Mouse (Mus musculus): ENCODE results near the gene Cpeb3.

Gene Cpeb3

GRCm38 (mm10) chr19:37174716-37175435 is 33.5 kb downstream of the Cpeb3 start:
- no peak for TF ChIP-seq CTCF (conservative IDR thresholded peaks at IDR 0.05; ENCODE audit: low read length)
- TF ChIP-seq NANOG (IDR thresholded peaks at IDR 0.05; ENCODE audit: borderline replicate concordance, low read length) = no peak
- no peak for TF ChIP-seq POU5F1 (IDR thresholded peaks at IDR 0.05; ENCODE audit: borderline replicate concordance, low read length)
- Histone ChIP-seq H3K9me3 (ENCODE audit: low read length) (no peaks in the 10 kb centered on the region), H3K4me1 (replicated peaks; ENCODE audit: low read depth, low read length) (peaks cover 44% of the 10 kb centered on the region), H3K27me3 (ENCODE audit: insufficient read depth, low read length) (peaks cover 49% of the 10 kb centered on the region), H3K36me3 (ENCODE audit: insufficient read depth, low read length) (no peaks in the 10 kb centered on the region), H3K4me3 (replicated peaks; ENCODE audit: low read length) (peak overlapping the region; percentile 84)

DNA sequence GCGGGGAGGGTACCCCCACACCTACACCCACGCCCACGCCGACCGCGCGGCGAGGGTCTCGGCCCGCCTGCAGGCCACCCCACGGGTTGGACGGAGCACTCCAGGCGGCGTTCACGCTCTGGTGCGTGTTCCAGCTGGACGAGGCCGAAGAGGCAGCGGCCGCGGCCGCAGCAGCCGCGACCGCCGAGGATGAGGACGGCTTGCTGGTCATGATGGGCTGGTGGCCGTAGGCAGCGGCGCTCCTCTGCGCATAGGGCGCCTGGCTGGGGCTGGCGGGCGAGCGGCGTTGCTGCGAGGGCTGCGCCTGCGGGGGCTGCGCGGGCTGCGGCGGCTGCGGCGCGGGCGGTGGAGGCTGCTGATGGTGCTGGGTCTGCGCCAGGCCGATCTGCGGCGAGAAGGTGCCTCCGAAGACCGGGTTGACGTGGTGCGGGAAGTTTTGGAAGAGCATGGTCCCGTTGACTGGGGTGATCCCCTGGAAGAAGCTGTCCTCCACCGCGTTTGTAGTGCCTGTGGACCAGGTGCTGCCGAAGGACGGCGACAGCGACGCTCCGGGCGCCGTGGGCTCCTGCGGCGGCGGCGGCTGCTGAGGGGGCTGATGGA is 34.2 kb downstream of the Cpeb3 start:
- Histone ChIP-seq H3K4me3 (replicated peaks; ENCODE audit: low read length) (peak overlapping the region; percentile 84), H3K36me3 (ENCODE audit: insufficient read depth, low read length) (no peaks in the 10 kb centered on the region), H3K9me3 (ENCODE audit: low read length) (no peaks in the 10 kb centered on the region), H3K27me3 (ENCODE audit: insufficient read depth, low read length) (peaks cover 49% of the 10 kb centered on the region), H3K4me1 (replicated peaks; ENCODE audit: low read depth, low read length) (peaks cover 44% of the 10 kb centered on the region)
- TF ChIP-seq NANOG (IDR thresholded peaks at IDR 0.05; ENCODE audit: borderline replicate concordance, low read length) (no peak), CTCF (conservative IDR thresholded peaks at IDR 0.05; ENCODE audit: low read length) (no peak), POU5F1 (IDR thresholded peaks at IDR 0.05; ENCODE audit: borderline replicate concordance, low read length) (no peak)

DNA sequence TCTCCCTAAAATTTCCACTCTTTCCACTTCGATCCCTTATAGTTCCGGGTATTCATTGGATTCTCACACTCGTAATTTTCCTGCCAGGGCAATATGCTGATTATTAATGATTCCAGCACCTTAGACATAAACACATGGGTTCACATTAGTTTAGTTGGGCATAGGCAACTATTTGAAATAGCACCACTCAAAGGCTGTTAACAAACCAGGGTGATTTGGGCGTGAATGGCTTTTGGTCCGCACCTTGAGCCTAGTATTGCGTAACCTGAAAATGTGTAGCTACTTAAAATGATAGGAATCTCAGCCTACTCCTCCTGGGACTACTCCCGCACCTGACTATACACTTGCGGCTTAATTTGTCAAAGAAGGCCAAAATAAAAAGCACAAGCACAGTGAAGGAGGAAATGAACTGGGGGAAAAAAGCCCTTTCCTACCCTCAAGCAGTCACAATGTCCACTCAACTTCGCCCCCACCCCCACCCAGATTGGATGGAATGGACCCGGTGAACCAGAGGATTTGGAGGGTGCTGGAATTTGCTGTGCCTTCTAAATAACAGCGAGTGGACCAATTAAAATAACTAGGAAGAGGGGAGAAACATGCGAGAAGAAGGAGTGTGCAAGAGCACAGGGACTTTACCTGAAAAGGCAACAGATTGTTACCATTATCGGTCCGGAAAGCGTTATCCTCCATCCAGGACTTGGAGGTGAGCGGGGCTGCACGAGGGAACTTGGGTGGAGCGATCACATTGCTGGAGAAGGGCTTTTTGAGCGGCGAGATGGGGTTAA is 34.9 kb downstream of the Cpeb3 start:
- Histone ChIP-seq H3K9me3 (ENCODE audit: low read length) (no peaks in the 10 kb centered on the region), H3K4me1 (replicated peaks; ENCODE audit: low read depth, low read length) (peaks cover 37% of the 10 kb centered on the region), H3K27me3 (ENCODE audit: insufficient read depth, low read length) (peaks cover 49% of the 10 kb centered on the region), H3K4me3 (replicated peaks; ENCODE audit: low read length) (peak overlapping the region; percentile 84), H3K36me3 (ENCODE audit: insufficient read depth, low read length) (no peaks in the 10 kb centered on the region)
- TF ChIP-seq CTCF (conservative IDR thresholded peaks at IDR 0.05; ENCODE audit: low read length) (no peak), POU5F1 (IDR thresholded peaks at IDR 0.05; ENCODE audit: borderline replicate concordance, low read length) (no peak), NANOG (IDR thresholded peaks at IDR 0.05; ENCODE audit: borderline replicate concordance, low read length) (no peak)

GRCm38 (mm10) chr19:37172566-37173130 is 35.8 kb downstream of the Cpeb3 start:
- no peak for TF ChIP-seq CTCF (conservative IDR thresholded peaks at IDR 0.05; ENCODE audit: low read length)
- TF ChIP-seq POU5F1 (IDR thresholded peaks at IDR 0.05; ENCODE audit: borderline replicate concordance, low read length) = no peak
- no peak for TF ChIP-seq NANOG (IDR thresholded peaks at IDR 0.05; ENCODE audit: borderline replicate concordance, low read length)

DNA sequence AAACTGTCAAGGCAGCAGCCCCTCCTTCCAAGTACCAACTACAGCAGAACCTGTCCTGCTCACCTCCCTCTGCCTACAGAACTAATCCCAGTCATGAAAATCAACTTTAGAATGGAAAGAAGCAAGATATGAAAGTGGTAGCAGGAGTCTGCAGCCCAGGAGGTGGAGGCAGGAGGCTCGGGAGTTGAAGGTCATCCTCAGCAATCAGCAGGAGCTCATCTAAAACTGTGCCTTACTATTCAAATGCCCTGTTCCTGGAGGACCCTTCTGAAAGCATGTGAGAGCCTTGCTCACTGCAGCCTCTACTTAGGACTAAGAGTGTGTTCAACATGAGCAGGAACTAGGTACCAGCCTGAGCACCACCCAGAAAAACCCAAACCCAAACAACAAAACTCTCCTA is 36.3 kb downstream of the Cpeb3 start:
- Histone ChIP-seq H3K27me3 (ENCODE audit: insufficient read depth, low read length) (peaks cover 48% of the 10 kb centered on the region), H3K9me3 (ENCODE audit: low read length) (no peaks in the 10 kb centered on the region), H3K4me3 (replicated peaks; ENCODE audit: low read length) (no peak overlapping the region), H3K4me1 (replicated peaks; ENCODE audit: low read depth, low read length) (peaks cover 27% of the 10 kb centered on the region), H3K36me3 (ENCODE audit: insufficient read depth, low read length) (no peaks in the 10 kb centered on the region)
- no peak for TF ChIP-seq POU5F1 (IDR thresholded peaks at IDR 0.05; ENCODE audit: borderline replicate concordance, low read length)
- TF ChIP-seq CTCF (conservative IDR thresholded peaks at IDR 0.05; ENCODE audit: low read length) = no peak
- no peak for TF ChIP-seq NANOG (IDR thresholded peaks at IDR 0.05; ENCODE audit: borderline replicate concordance, low read length)

More at GRCm38 (mm10) chr19:37172566-37173130, 35.8 kb downstream of the Cpeb3 start:
- Histone ChIP-seq H3K4me3 (replicated peaks; ENCODE audit: low read length) (no peak overlapping the region), H3K9me3 (ENCODE audit: low read length) (no peaks in the 10 kb centered on the region), H3K36me3 (ENCODE audit: insufficient read depth, low read length) (no peaks in the 10 kb centered on the region), H3K4me1 (replicated peaks; ENCODE audit: low read depth, low read length) (peaks cover 29% of the 10 kb centered on the region), H3K27me3 (ENCODE audit: insufficient read depth, low read length) (peaks cover 49% of the 10 kb centered on the region)

- TF ChIP-seq NANOG (IDR thresholded peaks at IDR 0.05; ENCODE audit: borderline replicate concordance, low read length) (no peak), POU5F1 (IDR thresholded peaks at IDR 0.05; ENCODE audit: borderline replicate concordance, low read length) (no peak), CTCF (conservative IDR thresholded peaks at IDR 0.05; ENCODE audit: low read length) (no peak)
- no peaks in the 10 kb centered on the region for H3K9me3 ChIP-seq (ENCODE audit: low read length)
- no peak overlapping the region for H3K4me3 ChIP-seq (replicated peaks; ENCODE audit: low read length)
- H3K36me3 ChIP-seq (ENCODE audit: insufficient read depth, low read length) = no peaks in the 10 kb centered on the region
- no peaks in the 10 kb centered on the region for H3K27me3 ChIP-seq (ENCODE audit: insufficient read depth, low read length)
- H3K4me1 ChIP-seq (replicated peaks; ENCODE audit: low read depth, low read length) = no peaks in the 10 kb centered on the region
Measured at GRCm38 (mm10) chr19:37156770-37157336, 51.5 kb downstream of the Cpeb3 start.

GRCm38 (mm10) chr19:37156040-37156439 is 52.4 kb downstream of the Cpeb3 start:
- no peak overlapping the region for H3K4me3 ChIP-seq (replicated peaks; ENCODE audit: low read length)
- H3K27me3 ChIP-seq (ENCODE audit: insufficient read depth, low read length) = no peaks in the 10 kb centered on the region
- no peak for TF ChIP-seq CTCF (conservative IDR thresholded peaks at IDR 0.05; ENCODE audit: low read length)
- no peak for TF ChIP-seq NANOG (IDR thresholded peaks at IDR 0.05; ENCODE audit: borderline replicate concordance, low read length)
- TF ChIP-seq POU5F1 (IDR thresholded peaks at IDR 0.05; ENCODE audit: borderline replicate concordance, low read length) = no peak
- H3K4me1 ChIP-seq (replicated peaks; ENCODE audit: low read depth, low read length) = no peaks in the 10 kb centered on the region
- H3K36me3 ChIP-seq (ENCODE audit: insufficient read depth, low read length) = no peaks in the 10 kb centered on the region
- H3K9me3 ChIP-seq (ENCODE audit: low read length) = no peaks in the 10 kb centered on the region

DNA sequence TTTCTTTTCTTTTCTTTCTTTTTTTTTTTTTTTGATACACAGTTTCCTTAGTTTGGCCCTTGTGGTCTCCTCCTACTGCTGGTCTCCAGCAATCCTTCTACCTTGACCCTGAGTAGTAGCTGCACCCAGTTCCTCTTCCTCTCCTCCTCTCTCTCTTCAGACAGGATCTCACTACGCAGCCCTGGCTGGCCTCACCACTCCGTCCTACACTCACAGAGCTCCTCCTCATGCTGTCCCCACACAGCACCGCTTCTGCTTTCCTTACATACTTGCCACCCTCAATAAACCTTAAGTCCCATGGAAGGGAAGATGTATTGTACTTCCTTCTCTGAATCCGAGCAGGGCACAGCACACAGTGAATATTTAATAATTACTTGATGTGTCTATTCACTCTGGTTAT is 61.3 kb downstream of the Cpeb3 start:
- H3K36me3 ChIP-seq (ENCODE audit: insufficient read depth, low read length) = no peaks in the 10 kb centered on the region
- H3K9me3 ChIP-seq (ENCODE audit: low read length) = no peaks in the 10 kb centered on the region
- H3K4me3 ChIP-seq (replicated peaks; ENCODE audit: low read length) = no peak overlapping the region
- TF ChIP-seq CTCF (conservative IDR thresholded peaks at IDR 0.05; ENCODE audit: low read length) = no peak
- no peak for TF ChIP-seq POU5F1 (IDR thresholded peaks at IDR 0.05; ENCODE audit: borderline replicate concordance, low read length)
- no peak for TF ChIP-seq NANOG (IDR thresholded peaks at IDR 0.05; ENCODE audit: borderline replicate concordance, low read length)
- H3K27me3 ChIP-seq (ENCODE audit: insufficient read depth, low read length) = no peaks in the 10 kb centered on the region
- peaks cover 22% of the 10 kb centered on the region for H3K4me1 ChIP-seq (replicated peaks; ENCODE audit: low read depth, low read length)

All from E14TG2a.4 (cell line).